Mouse (Mus musculus) layer of hippocampus, adult 18-20 months (tissue): ENCODE data around the gene Rps6kb1. TPM values are rescaled to one million over a fixed set of nuclear protein-coding genes. Genes with fewer than 3 reads are reported as not detected.

ENCODE experiments used
- DNase-seq, 2 experiments: peaks; one replicate each; pipeline ENCODE4 v3.0.0; 2022; ENCODE audit warnings: low spot score in 2 of 2
- total RNA-seq, 2 experiments: library from RNA; stranded (reverse); gene quantifications; 2 replicates each; pipeline ENCODE4 v1.2.3; 2021

Gene Rps6kb1
- total RNA-seq, 2 experiments from 2014 or later = 33.1 to 37.3 TPM

- DNase-seq = no peak
Measured at GRCm38 (mm10) chr11:86581250-86581753, 36.7 kb upstream of the Rps6kb1 start.

GRCm38 (mm10) chr11:86580319-86581113 is 35.9 kb upstream of the Rps6kb1 start:
- DNase-seq = no peak

- DNase-seq = no peak
Measured at GRCm38 (mm10) chr11:86579731-86580318, 35.2 kb upstream of the Rps6kb1 start.

- no peak for DNase-seq
Measured at GRCm38 (mm10) chr11:86578809-86579730, 34.5 kb upstream of the Rps6kb1 start.

- no peak for DNase-seq
Measured at GRCm38 (mm10) chr11:86578106-86578808, 33.7 kb upstream of the Rps6kb1 start.

- DNase-seq = no peak
Measured at GRCm38 (mm10) chr11:86577231-86577630, 32.6 kb upstream of the Rps6kb1 start.

GRCm38 (mm10) chr11:86575632-86576378 is 31.2 kb upstream of the Rps6kb1 start:
- DNase-seq = no peak

GRCm38 (mm10) chr11:86574408-86574807 is 29.8 kb upstream of the Rps6kb1 start:
- no peak for DNase-seq

GRCm38 (mm10) chr11:86573646-86574231 is 29.1 kb upstream of the Rps6kb1 start:
- DNase-seq = no peak

- DNase-seq = no peak
Measured at GRCm38 (mm10) chr11:86572623-86573022, 28.0 kb upstream of the Rps6kb1 start.

GRCm38 (mm10) chr11:86571871-86572270 is 27.3 kb upstream of the Rps6kb1 start:
- DNase-seq = no peak

GRCm38 (mm10) chr11:86571047-86571855 is 26.6 kb upstream of the Rps6kb1 start:
- peak; percentile 14 to 45 for DNase-seq

- no peak for DNase-seq
Measured at GRCm38 (mm10) chr11:86570261-86570746, 25.7 kb upstream of the Rps6kb1 start.

- DNase-seq = peak in 1 of 2 experiments; percentile 31
Measured at GRCm38 (mm10) chr11:86568425-86568824, 23.8 kb upstream of the Rps6kb1 start.

GRCm38 (mm10) chr11:86558258-86558657 is 13.7 kb upstream of the Rps6kb1 start:
- DNase-seq = no peak

GRCm38 (mm10) chr11:86553525-86553924 is 8.9 kb upstream of the Rps6kb1 start:
- no peak for DNase-seq

- DNase-seq = no peak
Measured at GRCm38 (mm10) chr11:86547412-86547811, 2.8 kb upstream of the Rps6kb1 start.

- no peak for DNase-seq
Measured at GRCm38 (mm10) chr11:86545556-86545955, 951 bp upstream of the Rps6kb1 start.
